Mouse (Mus musculus): ENCODE measurements around the gene Prok2. TPM values are rescaled to one million over a fixed set of nuclear protein-coding genes. Genes with fewer than 3 reads are reported as not detected.
A peak's percentile ranks its signal among the peaks of the same experiment; 100 is the strongest.

Prok2 gene
- polyA plus RNA-seq, 1 experiment from 2014 or later, result not detected

- under 1% methylated on average over 51 of the region's 75 CpGs for WGBS
- no peaks in the 10 kb centered on the region for H3K36me3 ChIP-seq (ENCODE audit: control insufficient read depth, insufficient read depth)
- ATAC-seq (replicated peaks; ENCODE audit: extremely low read depth, insufficient read depth, low FRiP score), result peak; percentile 83
- peak within 1 kb of the TSS; percentile 91 for H3K9ac ChIP-seq (ENCODE audit: low read length)
- H3K4me1 ChIP-seq (ENCODE audit: control insufficient read depth, insufficient read depth, low read length), result peaks cover 15% of the 10 kb centered on the region
- peak within 1 kb of the TSS; percentile 91 for H3K4me2 ChIP-seq (ENCODE audit: low read depth, low read length)
- H3K27me3 ChIP-seq (ENCODE audit: control insufficient read depth, insufficient read depth, low read length), result 0 out of 2 replicates have a peak, but pooled peaks cover 3% of the 10 kb centered on the region
- peak within 1 kb of the TSS; percentile 49 for H3K27ac ChIP-seq (ENCODE audit: low read length)
- no peaks in the 10 kb centered on the region for H3K9me3 ChIP-seq (replicated peaks; ENCODE audit: control insufficient read depth, low read length)
- H3K4me3 ChIP-seq (ENCODE audit: low read length), result peak within 1 kb of the TSS; percentile 88
Measured at GRCm38 (mm10) chr6:99666318-99667171, 59.6 kb downstream of the Prok2 start, which contains the start of the genes Eif4e3 and Gm20696. Gene Eif4e3 (minus strand): TSS chr6:99666771. Gene Gm20696 (minus strand): TSS chr6:99666797.

DNA sequence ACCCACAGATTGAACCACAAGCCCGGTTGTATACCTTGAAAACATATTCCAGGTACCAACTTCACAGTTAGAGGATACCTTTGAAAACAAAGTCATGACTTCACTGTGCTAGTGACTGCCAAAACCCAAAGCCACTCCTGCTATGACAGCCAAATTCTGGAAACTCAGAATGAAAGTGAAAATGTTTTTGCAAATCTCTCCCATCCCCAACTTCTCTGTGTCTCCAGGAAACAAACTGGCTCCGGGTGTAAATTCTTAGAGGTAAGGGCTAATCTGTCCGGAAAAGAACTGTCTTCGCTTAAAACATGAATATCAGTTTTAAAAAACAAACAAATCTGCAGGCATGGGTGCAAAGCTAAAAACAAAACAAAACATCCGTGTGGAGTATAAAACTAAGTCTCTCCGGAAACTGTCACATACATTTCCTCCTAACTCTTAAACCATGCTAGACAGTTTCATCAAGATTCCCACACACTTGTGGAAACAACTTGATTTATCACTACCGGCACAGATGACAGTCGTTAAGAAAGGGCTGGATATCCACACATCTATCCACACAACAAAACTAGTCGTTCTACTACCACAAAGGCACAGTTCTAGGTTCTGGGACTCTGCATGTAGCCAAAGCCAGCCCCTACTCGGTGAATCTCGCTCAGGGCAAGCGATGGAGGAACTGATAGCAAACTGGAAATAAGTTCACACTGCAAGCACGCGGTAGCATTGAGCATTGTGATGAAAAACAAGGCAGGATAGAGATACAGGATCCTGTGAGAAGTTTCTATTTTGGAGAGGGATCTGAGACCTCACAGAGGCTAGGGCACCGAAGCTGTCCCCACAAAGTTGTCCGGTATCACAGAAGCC lies 60.5 kb downstream of the Prok2 start:
- Histone ChIP-seq H3K36me3 (ENCODE audit: control insufficient read depth, insufficient read depth) (no peaks in the 10 kb centered on the region), H3K4me3 (ENCODE audit: low read length) (peak overlapping the region; percentile 88), H3K4me1 (ENCODE audit: control insufficient read depth, insufficient read depth, low read length) (peaks cover 16% of the 10 kb centered on the region), H3K9ac (ENCODE audit: low read length) (peak overlapping the region; percentile 91), H3K4me2 (ENCODE audit: low read depth, low read length) (peak overlapping the region; percentile 91), H3K27ac (ENCODE audit: low read length) (peak overlapping the region; percentile 49), H3K9me3 (replicated peaks; ENCODE audit: control insufficient read depth, low read length) (no peaks in the 10 kb centered on the region), H3K27me3 (ENCODE audit: control insufficient read depth, insufficient read depth, low read length) (0 out of 2 replicates have a peak, but pooled peaks cover 3% of the 10 kb centered on the region)
- WGBS, result 25% methylated on average over 16 of the region's 16 CpGs
- no peak for ATAC-seq (replicated peaks; ENCODE audit: extremely low read depth, insufficient read depth, low FRiP score)

GRCm38 (mm10) chr6:99663232-99663631 lies 63.0 kb downstream of the Prok2 start:
- Histone ChIP-seq H3K4me1 (ENCODE audit: control insufficient read depth, insufficient read depth, low read length) (peaks cover 15% of the 10 kb centered on the region), H3K9me3 (replicated peaks; ENCODE audit: control insufficient read depth, low read length) (no peaks in the 10 kb centered on the region), H3K27me3 (ENCODE audit: control insufficient read depth, insufficient read depth, low read length) (0 out of 2 replicates have a peak, but pooled peaks cover 3% of the 10 kb centered on the region), H3K4me2 (ENCODE audit: low read depth, low read length) (no peak overlapping the region), H3K4me3 (ENCODE audit: low read length) (no peak overlapping the region), H3K27ac (ENCODE audit: low read length) (no peak overlapping the region), H3K9ac (ENCODE audit: low read length) (no peak overlapping the region), H3K36me3 (ENCODE audit: control insufficient read depth, insufficient read depth) (no peaks in the 10 kb centered on the region)
- 68% methylated on average over 8 of the region's 8 CpGs for WGBS
- no peak for ATAC-seq (replicated peaks; ENCODE audit: extremely low read depth, insufficient read depth, low FRiP score)

Other genes with a start within 250 kb of the Prok2 start
- gene Foxp1, start 203.7 kb downstream of the Prok2 start, polyA plus RNA-seq (2015; fragmentation: Nextera tagmentation; extraction: Ambion mirVana), result 59.0 and 67.8 TPM in 2 replicates
- gene Eif4e3, start 59.6 kb downstream of the Prok2 start, polyA plus RNA-seq (2015; fragmentation: Nextera tagmentation; extraction: Ambion mirVana), result 12.7 and 12.8 TPM in 2 replicates
- gene Gm20696, start 59.6 kb downstream of the Prok2 start, polyA plus RNA-seq (2015; fragmentation: Nextera tagmentation; extraction: Ambion mirVana), result 2.3 and 3.0 TPM in 2 replicates
- gene Gpr27, start 33.7 kb downstream of the Prok2 start, polyA plus RNA-seq (2015; fragmentation: Nextera tagmentation; extraction: Ambion mirVana), result 0.59 and 0.90 TPM in 2 replicates

Data from heart, embryonic 16.5 days (tissue).